In genomic region chr17:8867331-8868237, GRCm38 (mm10) we compare ENCODE assay signal across 12 mouse cellular contexts.
DNase-seq lines count a peak whose midpoint lies in the region; ATAC-seq and TF ChIP-seq lines count a peak whose summit lies in the region.
"Had no signal": no experiment of that assay in that cellular context is flagged by ENCODE, and none has a peak within 500 bp of the region (broad histone marks: within the 10 kb centered on the region; RNA-seq: fewer than 3 reads in every experiment).

No protein-coding gene starts in this region.

- no peaks in the 10 kb centered on the region for H3K36me3 ChIP-seq in lung, embryonic 14.5 days (ENCODE audit: insufficient read depth)
- H3K36me3 ChIP-seq in intestine, postnatal 0 days (ENCODE audit: control insufficient read depth, insufficient read depth): no peaks in the 10 kb centered on the region
- H3K36me3 ChIP-seq in thymus, adult 2 months (ENCODE audit: control insufficient read depth, insufficient read depth, low read length): no peaks in the 10 kb centered on the region

- no peak for TF ChIP-seq CTCF in lung, embryonic 14.5 days (IDR thresholded peaks at IDR 0.05; ENCODE audit: low read depth)
- TF ChIP-seq CTCF in bone marrow, adult 2 months (IDR thresholded peaks at IDR 0.05; ENCODE audit: control insufficient read depth, insufficient read depth, low read length): no peak
- TF ChIP-seq CTCF in intestine, postnatal 0 days (IDR thresholded peaks at IDR 0.05; ENCODE audit: low read depth): no peak
- no peak for TF ChIP-seq CTCF in thymus, adult 2 months (IDR thresholded peaks at IDR 0.05; ENCODE audit: borderline replicate concordance, control insufficient read depth, extremely low read depth, insufficient read depth, low read length, poor library complexity)

- H3K9me3 ChIP-seq in lung, embryonic 14.5 days (ENCODE audit: low read depth, low read length): no peaks in the 10 kb centered on the region
- no peaks in the 10 kb centered on the region for H3K9me3 ChIP-seq in intestine, postnatal 0 days (ENCODE audit: control insufficient read depth)

- WGBS in lung, embryonic 14.5 days: 57% methylated on average over 25 of the region's 25 CpGs
- 5% methylated on average over 25 of the region's 25 CpGs for WGBS in bone marrow, adult 2 months
- WGBS in intestine, postnatal 0 days: 51% methylated on average over 25 of the region's 25 CpGs
- 10% methylated on average over 25 of the region's 25 CpGs for WGBS in thymus, adult 2 months

- no peak overlapping the region for H3K27ac ChIP-seq in lung, embryonic 14.5 days (ENCODE audit: low read depth)
- H3K27ac ChIP-seq in bone marrow, adult 2 months (ENCODE audit: control insufficient read depth, insufficient read depth, low read depth, low read length, poor library complexity): no peak overlapping the region
- H3K27ac ChIP-seq in intestine, postnatal 0 days (ENCODE audit: low read depth, low read length): no peak overlapping the region
- peak overlapping the region; percentile 2; the same call in 1 of the 2 replicates for H3K27ac ChIP-seq in thymus, adult 2 months (ENCODE audit: control insufficient read depth, insufficient read depth, low read length)
- H3K27ac ChIP-seq: stomach, postnatal 0 days had no signal

- peak; percentile 42 for DNase-seq in lung, embryonic 14.5 days
- no peak for DNase-seq in lung, adult 18-20 months
- peak; percentile 37 for DNase-seq in thymus, adult 2 months
- no peak for DNase-seq in cerebellum, postnatal 25 days
- no peak for DNase-seq in cerebellum, adult 9-10 months
- DNase-seq: cerebellum, adult 2 months; heart, postnatal 36 days had no signal

- H3K9ac ChIP-seq in lung, embryonic 14.5 days: no peak overlapping the region
- no peak overlapping the region for H3K9ac ChIP-seq in intestine, postnatal 0 days (ENCODE audit: low read depth, low read length)

- no peak for TF ChIP-seq POLR2A in bone marrow, adult 2 months (IDR thresholded peaks at IDR 0.05; ENCODE audit: borderline replicate concordance, control insufficient read depth, low read depth, low read length)
- TF ChIP-seq POLR2A in thymus, adult 2 months (IDR thresholded peaks at IDR 0.05; ENCODE audit: control insufficient read depth, extremely low read depth, insufficient read depth, low read length, poor library complexity): no peak

- no peaks in the 10 kb centered on the region for H3K27me3 ChIP-seq in lung, embryonic 14.5 days (ENCODE audit: insufficient read depth, low read length)
- no peaks in the 10 kb centered on the region for H3K27me3 ChIP-seq in intestine, postnatal 0 days (replicated peaks; ENCODE audit: control insufficient read depth, insufficient read depth, low read length)
- H3K27me3 ChIP-seq in thymus, adult 2 months (ENCODE audit: control insufficient read depth, insufficient read depth, low read length): no peaks in the 10 kb centered on the region
- H3K27me3 ChIP-seq: Patski had no signal

- no peak overlapping the region for H3K4me2 ChIP-seq in lung, embryonic 14.5 days
- H3K4me2 ChIP-seq in intestine, postnatal 0 days (replicated peaks; ENCODE audit: low read depth): no peak overlapping the region; the same call in 1 of the 2 replicates

- H3K4me1 ChIP-seq in lung, embryonic 14.5 days (ENCODE audit: insufficient read depth): peaks cover 6% of the 10 kb centered on the region
- H3K4me1 ChIP-seq in bone marrow, adult 2 months (ENCODE audit: control insufficient read depth, insufficient read depth, low read length): peaks cover 5% of the 10 kb centered on the region; the same call in 1 of the 2 replicates
- no peaks in the 10 kb centered on the region for H3K4me1 ChIP-seq in intestine, postnatal 0 days (replicated peaks; ENCODE audit: control insufficient read depth, insufficient read depth, low read length)
- peaks cover 32% of the 10 kb centered on the region for H3K4me1 ChIP-seq in thymus, adult 2 months (replicated peaks; ENCODE audit: control insufficient read depth, insufficient read depth, low read length)

- ATAC-seq in lung, embryonic 14.5 days (ENCODE audit: insufficient read depth): no peak
- peak; percentile 54; the same call in 1 of the 2 replicates for ATAC-seq in intestine, postnatal 0 days
- no peak for ATAC-seq in activated CD4-positive, CD25-positive, alpha-beta regulatory T cell, adult 4 months
- ATAC-seq: Patski had no signal

- H3K4me3 ChIP-seq in lung, embryonic 14.5 days (ENCODE audit: low read depth, low read length): no peak overlapping the region
- peak overlapping the region; percentile 1 for H3K4me3 ChIP-seq in bone marrow, adult 2 months (replicated peaks; ENCODE audit: control insufficient read depth, low read depth, low read length)
- H3K4me3 ChIP-seq in intestine, postnatal 0 days (ENCODE audit: low read depth, low read length): no peak overlapping the region
- H3K4me3 ChIP-seq in thymus, adult 2 months (ENCODE audit: control insufficient read depth, insufficient read depth, low read length): peak overlapping the region; percentile 8

Comparison
In these comparisons a context has a peak if more than half of its experiments do, and no peak if none do; other contexts are left out.
1. DNase-seq: peak in lung, embryonic 14.5 days (single experiment) and thymus, adult 2 months (single experiment); none in lung, adult 18-20 months (0 of 2), cerebellum, postnatal 25 days (0 of 2) and cerebellum, adult 9-10 months (single experiment).
2. H3K4me3 ChIP-seq: peak in bone marrow, adult 2 months (single experiment) and thymus, adult 2 months (single experiment); none in lung, embryonic 14.5 days (single experiment) and intestine, postnatal 0 days (single experiment).